Mouse (Mus musculus): ENCODE measurements around the gene Tmem270. TPM values are rescaled to one million over a fixed set of nuclear protein-coding genes. Genes with fewer than 3 reads are reported as not detected.

Tmem270 gene
- total and polyA plus RNA-seq, 3 experiments: not detected

DNA sequence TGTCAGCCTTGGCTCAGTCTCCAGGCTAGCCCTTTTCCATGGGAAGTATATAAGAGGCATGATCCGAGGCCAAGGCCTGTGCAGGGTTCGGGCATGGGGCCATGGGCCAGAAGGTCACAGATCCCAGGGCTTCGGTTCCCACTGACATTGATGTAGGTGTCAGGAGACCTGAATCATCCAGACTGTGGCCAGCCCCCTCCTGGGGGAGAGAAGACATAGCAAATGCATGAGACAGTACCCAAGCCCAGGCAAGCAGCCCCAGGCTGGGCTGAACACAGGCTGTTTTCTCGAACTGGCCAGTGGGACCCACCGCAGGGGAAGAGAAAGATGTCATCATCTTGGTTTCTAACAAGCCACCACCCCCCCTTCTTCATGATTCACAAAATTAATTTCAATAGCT lies 33.9 kb downstream of the Tmem270 start:
- no peak overlapping the region for H3K9ac ChIP-seq (ENCODE audit: control insufficient read depth, low read depth, low read length, poor library complexity, severe bottlenecking)
- no peaks in the 10 kb centered on the region for H3K4me1 ChIP-seq (ENCODE audit: control insufficient read depth in 1 of 2, insufficient read depth in 2 of 2, low read length in 2 of 2)
- no peak overlapping the region for H3K27ac ChIP-seq (ENCODE audit: control insufficient read depth, low read depth, low read length)
- no peaks in the 10 kb centered on the region for H3K36me3 ChIP-seq (ENCODE audit: control insufficient read depth in 1 of 2, insufficient read depth in 2 of 2, low read length in 2 of 2)
- no peak overlapping the region for H3K4me3 ChIP-seq (ENCODE audit: control insufficient read depth in 1 of 2, insufficient read depth in 1 of 2, low read depth in 2 of 2, low read length in 2 of 2)
- no peak for DNase-seq (ENCODE audit: low read depth, low spot score)
- TF ChIP-seq TCF12 (IDR thresholded peaks at IDR 0.05; ENCODE audit: low read depth, low read length) (no peak), GABPA (IDR thresholded peaks at IDR 0.05; ENCODE audit: low read depth, low read length) (no peak), MAZ (IDR thresholded peaks at IDR 0.05; ENCODE audit: low read depth, low read length) (no peak), MEF2A (IDR thresholded peaks at IDR 0.05; ENCODE audit: extremely low read depth, insufficient replicate concordance, low read depth, low read length, poor library complexity, severe bottlenecking) (no peak)
- H3K9me3 ChIP-seq (replicated peaks; ENCODE audit: insufficient read depth, low read length): no peaks in the 10 kb centered on the region
- H3K79me2 ChIP-seq (ENCODE audit: control insufficient read depth, insufficient read depth, low read length, poor library complexity): no peaks in the 10 kb centered on the region
- peaks cover 0 to 1% of the 10 kb centered on the region in 2 experiments; a peak in 2 of 4 replicates for H3K27me3 ChIP-seq (ENCODE audit: control insufficient read depth in 1 of 2, insufficient read depth in 2 of 2, low read length in 2 of 2)

DNA sequence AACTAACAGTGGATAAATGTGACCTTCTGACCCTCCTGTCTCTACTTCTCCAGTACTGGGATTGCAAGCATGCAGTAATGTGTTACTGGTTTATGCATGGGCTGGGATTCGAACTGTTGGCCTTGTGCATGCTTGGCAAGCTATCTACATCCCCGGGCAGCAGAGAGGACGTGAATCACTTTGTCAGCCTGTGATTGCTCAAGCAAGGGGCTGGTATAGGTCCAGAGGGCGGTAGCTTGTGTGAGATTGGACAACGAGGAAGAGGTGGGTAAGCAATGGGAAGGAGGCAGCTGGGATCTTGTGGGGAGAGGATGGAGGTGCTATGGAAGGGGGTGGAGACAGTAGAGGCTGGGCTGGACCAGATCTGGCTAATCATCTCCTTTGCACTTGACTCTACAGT lies 38.0 kb downstream of the Tmem270 start:
- Histone ChIP-seq H3K36me3 (ENCODE audit: control insufficient read depth in 1 of 2, insufficient read depth in 2 of 2, low read length in 2 of 2) (no peaks in the 10 kb centered on the region), H3K79me2 (ENCODE audit: control insufficient read depth, insufficient read depth, low read length, poor library complexity) (no peaks in the 10 kb centered on the region), H3K9ac (ENCODE audit: control insufficient read depth, low read depth, low read length, poor library complexity, severe bottlenecking) (no peak overlapping the region), H3K4me3 (ENCODE audit: control insufficient read depth in 1 of 2, insufficient read depth in 1 of 2, low read depth in 2 of 2, low read length in 2 of 2) (no peak overlapping the region), H3K4me1 (ENCODE audit: control insufficient read depth in 1 of 2, insufficient read depth in 2 of 2, low read length in 2 of 2) (no peaks in the 10 kb centered on the region), H3K27ac (ENCODE audit: control insufficient read depth, low read depth, low read length) (no peak overlapping the region), H3K27me3 (ENCODE audit: control insufficient read depth in 1 of 2, insufficient read depth in 2 of 2, low read length in 2 of 2) (peaks cover 0 to 4% of the 10 kb centered on the region in 2 experiments; a peak in 2 of 4 replicates), H3K9me3 (replicated peaks; ENCODE audit: insufficient read depth, low read length) (no peaks in the 10 kb centered on the region)
- TF ChIP-seq CHD1 (IDR thresholded peaks at IDR 0.05; ENCODE audit: low read depth, low read length) (no peak), JUND (IDR thresholded peaks at IDR 0.05; ENCODE audit: low read depth, low read length) (no peak), E2F4 (IDR thresholded peaks at IDR 0.05; ENCODE audit: borderline replicate concordance, low read depth, low read length) (no peak), NELFE (IDR thresholded peaks at IDR 0.05; ENCODE audit: low read depth, low read length) (no peak), SMC3 (IDR thresholded peaks at IDR 0.05; ENCODE audit: low read depth, low read length) (no peak), UBTF (IDR thresholded peaks at IDR 0.05; ENCODE audit: borderline replicate concordance, insufficient read depth, low read depth, low read length) (no peak), NRF1 (IDR thresholded peaks at IDR 0.05; ENCODE audit: insufficient read depth, low read depth, low read length, poor library complexity, severe bottlenecking) (no peak), MYB (IDR thresholded peaks at IDR 0.05; ENCODE audit: low read depth, low read length) (no peak), ETS1 (IDR thresholded peaks at IDR 0.05; ENCODE audit: low read depth, low read length) (no peak), ZMIZ1 (IDR thresholded peaks at IDR 0.05; ENCODE audit: low read depth, low read length) (no peak)
- no peak for DNase-seq (ENCODE audit: low read depth, low spot score)

Data from MEL (cell line).